Mouse (Mus musculus): ENCODE measurements around the gene Ucn3.
"Not testable (repeated sequence)": the region's sequence is repeated elsewhere in the genome, so short reads cannot be mapped to it uniquely, and the experiment has no call there.

Gene Ucn3

GRCm38 (mm10) chr13:3945249-3945648 is at the start of gene Ucn3:
TSS of gene Ucn3 (minus strand) at chr13:3945349.
- no peak for DNase-seq (ENCODE audit: extremely low spot score, low spot score)

- DNase-seq (ENCODE audit: extremely low spot score, low spot score), result no peak
Observed at GRCm38 (mm10) chr13:3992081-3992480, 46.9 kb upstream of the Ucn3 start.

GRCm38 (mm10) chr13:3968849-3969248 is 23.7 kb upstream of the Ucn3 start:
- DNase-seq (ENCODE audit: extremely low spot score, low spot score), result no peak

GRCm38 (mm10) chr13:3951198-3951914 is 6.2 kb upstream of the Ucn3 start:
- DNase-seq (ENCODE audit: extremely low spot score, low spot score), result no peak

- DNase-seq (ENCODE audit: extremely low spot score, low spot score), result no peak
Observed at GRCm38 (mm10) chr13:3949477-3949876, 4.3 kb upstream of the Ucn3 start.

GRCm38 (mm10) chr13:3947267-3947666 is 2.1 kb upstream of the Ucn3 start:
- DNase-seq (ENCODE audit: extremely low spot score, low spot score), result no peak

GRCm38 (mm10) chr13:3944699-3945098 is 450 bp downstream of the Ucn3 start:
- DNase-seq (ENCODE audit: extremely low spot score, low spot score), result no peak

- DNase-seq (ENCODE audit: extremely low spot score, low spot score), result no peak
Observed at GRCm38 (mm10) chr13:3926046-3926445, 19.1 kb downstream of the Ucn3 start.

GRCm38 (mm10) chr13:3925632-3926031 is 19.5 kb downstream of the Ucn3 start:
- DNase-seq (ENCODE audit: extremely low spot score, low spot score), result no peak

GRCm38 (mm10) chr13:3924483-3924882 is 20.7 kb downstream of the Ucn3 start:
- no peak for DNase-seq (ENCODE audit: extremely low spot score, low spot score)

- DNase-seq (ENCODE audit: extremely low spot score, low spot score), result peak; percentile 95
Observed at GRCm38 (mm10) chr13:3917571-3918311, 27.4 kb downstream of the Ucn3 start, which contains the start of the genes Net1 and Tubal3. TSS of gene Net1 (minus strand) at chr13:3918220. TSS of gene Tubal3 (plus strand) at chr13:3918274.

GRCm38 (mm10) chr13:3913504-3913903 is 31.6 kb downstream of the Ucn3 start:
- no peak for DNase-seq (ENCODE audit: extremely low spot score, low spot score)

- DNase-seq (ENCODE audit: extremely low spot score, low spot score), result no peak
Observed at GRCm38 (mm10) chr13:3910356-3910755, 34.8 kb downstream of the Ucn3 start.

GRCm38 (mm10) chr13:3908262-3908661 is 36.9 kb downstream of the Ucn3 start:
- no peak for DNase-seq (ENCODE audit: extremely low spot score, low spot score)

GRCm38 (mm10) chr13:3907151-3907696 is 37.9 kb downstream of the Ucn3 start:
- no peak for DNase-seq (ENCODE audit: extremely low spot score, low spot score)

- no peak for DNase-seq (ENCODE audit: extremely low spot score, low spot score)
Observed at GRCm38 (mm10) chr13:3899301-3899700, 45.8 kb downstream of the Ucn3 start.

- not testable (repeated sequence) for DNase-seq (ENCODE audit: extremely low spot score, low spot score)
Observed at GRCm38 (mm10) chr13:3898202-3898601, 46.9 kb downstream of the Ucn3 start.

GRCm38 (mm10) chr13:3896913-3897312 is 48.2 kb downstream of the Ucn3 start:
- DNase-seq (ENCODE audit: extremely low spot score, low spot score), result peak; percentile 74

GRCm38 (mm10) chr13:3896032-3896431 is 49.1 kb downstream of the Ucn3 start:
- no peak for DNase-seq (ENCODE audit: extremely low spot score, low spot score)

GRCm38 (mm10) chr13:3895397-3895980 is 49.7 kb downstream of the Ucn3 start:
- DNase-seq (ENCODE audit: extremely low spot score, low spot score), result no peak

GRCm38 (mm10) chr13:3894549-3894948 is 50.6 kb downstream of the Ucn3 start:
- DNase-seq (ENCODE audit: extremely low spot score, low spot score), result no peak
